Mouse (Mus musculus) E14TG2a.4 (cell line): Measurements from ENCODE around the gene Gba2.

Experiments used
- H3K27me3 ChIP-seq: 2 replicates; pipeline ENCODE4 v1.6.1; 2014; ENCODE audit warnings: low read length, control low read depth; ENCODE audit not compliant: insufficient read depth
- H3K36me3 ChIP-seq: 2 replicates; pipeline ENCODE4 v1.6.1; 2014; ENCODE audit warnings: low read length, control low read depth; ENCODE audit not compliant: insufficient read depth
- H3K4me1 ChIP-seq: replicated peaks from 2 replicates; pipeline ENCODE4 v1.6.1; 2014; ENCODE audit warnings: low read depth, low read length, control low read depth
- H3K4me3 ChIP-seq: replicated peaks from 2 replicates; pipeline ENCODE4 v1.5.1; 2014; ENCODE audit warnings: mild to moderate bottlenecking, low read length
- H3K9me3 ChIP-seq: 2 replicates; pipeline ENCODE4 v1.6.1; 2014; ENCODE audit warnings: low read length, control low read depth
- CTCF ChIP-seq: conservative IDR thresholded peaks from 2 replicates; pipeline ENCODE4 v1.5.1; 2014; ENCODE audit warnings: low read length
- NANOG ChIP-seq: IDR thresholded peaks from 2 replicates; pipeline ENCODE4 v1.6.1; 2014; ENCODE audit warnings: borderline replicate concordance, low read length, mixed read lengths
- POU5F1 ChIP-seq: IDR thresholded peaks from 2 replicates; pipeline ENCODE4 v1.6.1; 2014; ENCODE audit warnings: low read length, borderline replicate concordance

Gene Gba2

GRCm38 (mm10) chr4:43578376-43579204 is at the start of gene Gba2, which contains the start of gene Rgp1:
Gba2 (minus strand) TSS chr4:43578873.
Rgp1 (plus strand) TSS chr4:43578715.
- H3K27me3 ChIP-seq, result no peaks in the 10 kb centered on the region; the same call in 1 of the 2 replicates
- H3K9me3 ChIP-seq, result no peaks in the 10 kb centered on the region
- H3K36me3 ChIP-seq, result peaks cover 53% of the 10 kb centered on the region
- peaks cover 60% of the 10 kb centered on the region for H3K4me1 ChIP-seq
- H3K4me3 ChIP-seq, result peak within 1 kb of the TSS; percentile 93
- TF ChIP-seq POU5F1 (no peak), NANOG (no peak), CTCF (no peak)

- Histone ChIP-seq H3K4me3 (no peak overlapping the region), H3K9me3 (peaks cover 15% of the 10 kb centered on the region)
- TF ChIP-seq POU5F1, result no peak
- TF ChIP-seq NANOG, result no peak
- no peak for TF ChIP-seq CTCF
Measured at GRCm38 (mm10) chr4:43620146-43620778, 41.6 kb upstream of the Gba2 start.

GRCm38 (mm10) chr4:43613060-43613730 is 34.5 kb upstream of the Gba2 start:
- Histone ChIP-seq H3K27me3 (0 out of 2 replicates have a peak, but pooled peaks cover 4% of the 10 kb centered on the region), H3K4me3 (no peak overlapping the region), H3K36me3 (no peaks in the 10 kb centered on the region), H3K4me1 (no peaks in the 10 kb centered on the region), H3K9me3 (peaks cover 5% of the 10 kb centered on the region; the same call in 1 of the 2 replicates)
- TF ChIP-seq CTCF (no peak), POU5F1 (no peak), NANOG (no peak)

More at GRCm38 (mm10) chr4:43620146-43620778, 41.6 kb upstream of the Gba2 start:
- peaks cover 15% of the 10 kb centered on the region for H3K27me3 ChIP-seq
- H3K4me1 ChIP-seq, result no peaks in the 10 kb centered on the region
- no peaks in the 10 kb centered on the region for H3K36me3 ChIP-seq

GRCm38 (mm10) chr4:43612534-43612933 is 33.9 kb upstream of the Gba2 start:
- no peak for TF ChIP-seq CTCF
- TF ChIP-seq NANOG, result no peak
- no peak for TF ChIP-seq POU5F1
- Histone ChIP-seq H3K36me3 (no peaks in the 10 kb centered on the region), H3K9me3 (peaks cover 5% of the 10 kb centered on the region; the same call in 1 of the 2 replicates), H3K4me1 (no peaks in the 10 kb centered on the region), H3K27me3 (0 out of 2 replicates have a peak, but pooled peaks cover 4% of the 10 kb centered on the region), H3K4me3 (no peak overlapping the region)

GRCm38 (mm10) chr4:43604751-43605685 is 26.3 kb upstream of the Gba2 start:
- H3K4me3 ChIP-seq, result no peak overlapping the region
- H3K4me1 ChIP-seq, result no peaks in the 10 kb centered on the region
- TF ChIP-seq NANOG (no peak), CTCF (no peak), POU5F1 (no peak)
- H3K27me3 ChIP-seq, result no peaks in the 10 kb centered on the region
- no peaks in the 10 kb centered on the region for H3K36me3 ChIP-seq
- H3K9me3 ChIP-seq, result no peaks in the 10 kb centered on the region

GRCm38 (mm10) chr4:43604099-43604498 is 25.4 kb upstream of the Gba2 start:
- Histone ChIP-seq H3K4me1 (no peaks in the 10 kb centered on the region), H3K9me3 (peaks cover under 1% of the 10 kb centered on the region; the same call in 1 of the 2 replicates), H3K4me3 (no peak overlapping the region), H3K27me3 (no peaks in the 10 kb centered on the region), H3K36me3 (no peaks in the 10 kb centered on the region)
- TF ChIP-seq POU5F1 (no peak), NANOG (no peak), CTCF (no peak)

GRCm38 (mm10) chr4:43600195-43600934 is 21.7 kb upstream of the Gba2 start:
- Histone ChIP-seq H3K4me3 (no peak overlapping the region), H3K27me3 (no peaks in the 10 kb centered on the region), H3K36me3 (no peaks in the 10 kb centered on the region), H3K9me3 (peaks cover 4% of the 10 kb centered on the region; the same call in 1 of the 2 replicates), H3K4me1 (no peaks in the 10 kb centered on the region)
- TF ChIP-seq NANOG (no peak), POU5F1 (no peak), CTCF (no peak)
